Mouse (Mus musculus) G1E (cell line): ENCODE measurements around the gene E130218I03Rik.

Experiments
- CTCF ChIP-seq: IDR thresholded peaks from 2 replicates; pipeline ENCODE4 v1.5.1; 2012; ENCODE audit warnings: low read depth, low read length, inconsistent platforms, mixed read lengths
- GATA1 ChIP-seq: IDR thresholded peaks from 2 replicates; pipeline ENCODE4 v1.6.1; 2012; ENCODE audit warnings: borderline replicate concordance, low read length, inconsistent platforms, mixed read lengths
- POLR2AphosphoS5 ChIP-seq: IDR thresholded peaks from 2 replicates; pipeline ENCODE4 v1.6.1; 2012; ENCODE audit warnings: low read depth, low read length, inconsistent platforms; ENCODE audit not compliant: insufficient replicate concordance
- TAL1 ChIP-seq: conservative IDR thresholded peaks from 2 replicates; pipeline ENCODE4 v1.6.1; 2012; ENCODE audit warnings: low read depth, low read length, inconsistent platforms, mixed read lengths

- TF ChIP-seq CTCF (no peak), GATA1 (no peak), TAL1 (no peak), POLR2AphosphoS5 (no peak)
Measured at GRCm38 (mm10) chr4:134287168-134287564, 43.7 kb downstream of the E130218I03Rik start.
